Mouse (Mus musculus): ENCODE measurements around the gene Slc2a3. TPM values are rescaled to one million over a fixed set of nuclear protein-coding genes. Genes with fewer than 3 reads are reported as not detected.
A peak's percentile ranks its signal among the peaks of the same experiment; 100 is the strongest.

Slc2a3 gene
- total RNA-seq, 2 experiments from 2014 or later, result 104 to 109 TPM

GRCm38 (mm10) chr6:122820071-122820798 lies 18.8 kb upstream of the Slc2a3 start:
- DNase-seq (ENCODE audit: low spot score in 2 of 2), result peak in 1 of 2 experiments; percentile 34
- H3K4me3 ChIP-seq, result peak overlapping the region; percentile 98
- H3K27ac ChIP-seq, result peak overlapping the region; percentile 94
- no peak for TF ChIP-seq CTCF (conservative IDR thresholded peaks at IDR 0.05)

GRCm38 (mm10) chr6:122819306-122820070 lies 18.0 kb upstream of the Slc2a3 start, which contains the start of gene Foxj2:
Foxj2 (plus strand) TSS chr6:122819914.
- H3K4me3 ChIP-seq, result peak within 1 kb of the TSS; percentile 98
- peak; percentile 51 to 71 for DNase-seq (ENCODE audit: low spot score in 2 of 2)
- peak within 1 kb of the TSS; percentile 94 for H3K27ac ChIP-seq
- no peak for TF ChIP-seq CTCF (conservative IDR thresholded peaks at IDR 0.05)

- no peak for DNase-seq (ENCODE audit: low spot score in 2 of 2)
- H3K27ac ChIP-seq, result no peak overlapping the region
- no peak for TF ChIP-seq CTCF (conservative IDR thresholded peaks at IDR 0.05)
- no peak overlapping the region for H3K4me3 ChIP-seq
Measured at GRCm38 (mm10) chr6:122813640-122814039, 12.2 kb upstream of the Slc2a3 start.

- DNase-seq (ENCODE audit: low spot score in 2 of 2), result no peak
- no peak overlapping the region for H3K27ac ChIP-seq
- no peak for TF ChIP-seq CTCF (conservative IDR thresholded peaks at IDR 0.05)
- H3K4me3 ChIP-seq, result no peak overlapping the region
Measured at GRCm38 (mm10) chr6:122812716-122813115, 11.3 kb upstream of the Slc2a3 start.

- H3K4me3 ChIP-seq, result peak overlapping the region; percentile 65
- DNase-seq (ENCODE audit: low spot score in 2 of 2), result no peak
- peak overlapping the region; percentile 99 for H3K27ac ChIP-seq
- TF ChIP-seq CTCF (conservative IDR thresholded peaks at IDR 0.05), result no peak
Measured at GRCm38 (mm10) chr6:122811771-122812600, 10.5 kb upstream of the Slc2a3 start.

- Histone ChIP-seq H3K4me3 (peak overlapping the region; percentile 65), H3K27ac (peak overlapping the region; percentile 99)
- peak; percentile 92 to 95 for DNase-seq (ENCODE audit: low spot score in 2 of 2)
- peak; percentile 41 for TF ChIP-seq CTCF (conservative IDR thresholded peaks at IDR 0.05)
Measured at GRCm38 (mm10) chr6:122811280-122811652, 9.8 kb upstream of the Slc2a3 start.

- TF ChIP-seq CTCF (conservative IDR thresholded peaks at IDR 0.05), result no peak
- Histone ChIP-seq H3K27ac (peak overlapping the region; percentile 99), H3K4me3 (peak overlapping the region; percentile 65)
- DNase-seq (ENCODE audit: low spot score in 2 of 2), result peak; percentile 95 to 98
Measured at GRCm38 (mm10) chr6:122810615-122811279, 9.3 kb upstream of the Slc2a3 start.

- TF ChIP-seq CTCF (conservative IDR thresholded peaks at IDR 0.05), result no peak
- Histone ChIP-seq H3K4me3 (peak overlapping the region; percentile 65), H3K27ac (peak overlapping the region; percentile 99)
- DNase-seq (ENCODE audit: low spot score in 2 of 2), result peak in 1 of 2 experiments; percentile 34
Measured at GRCm38 (mm10) chr6:122810022-122810614, 8.7 kb upstream of the Slc2a3 start.

GRCm38 (mm10) chr6:122804418-122804817 lies 3.0 kb upstream of the Slc2a3 start:
- no peak overlapping the region for H3K4me3 ChIP-seq
- no peak overlapping the region for H3K27ac ChIP-seq
- peak; percentile 95 for TF ChIP-seq CTCF (conservative IDR thresholded peaks at IDR 0.05)
- DNase-seq (ENCODE audit: low spot score in 2 of 2), result peak; percentile 61 to 78

GRCm38 (mm10) chr6:122801801-122802514 lies 518 bp upstream of the Slc2a3 start:
- DNase-seq (ENCODE audit: low spot score in 2 of 2), result no peak
- no peak for TF ChIP-seq CTCF (conservative IDR thresholded peaks at IDR 0.05)
- Histone ChIP-seq H3K4me3 (peak overlapping the region; percentile 68), H3K27ac (peak overlapping the region; percentile 96)

- peak overlapping the region; percentile 68 for H3K4me3 ChIP-seq
- H3K27ac ChIP-seq, result peak overlapping the region; percentile 96
- peak in 1 of 2 experiments; percentile 36 for DNase-seq (ENCODE audit: low spot score in 2 of 2)
- no peak for TF ChIP-seq CTCF (conservative IDR thresholded peaks at IDR 0.05)
Measured at GRCm38 (mm10) chr6:122800640-122801300, 670 bp downstream of the Slc2a3 start.
